Mouse (Mus musculus): Measurements from ENCODE around the gene Mfsd2b.

DNA sequence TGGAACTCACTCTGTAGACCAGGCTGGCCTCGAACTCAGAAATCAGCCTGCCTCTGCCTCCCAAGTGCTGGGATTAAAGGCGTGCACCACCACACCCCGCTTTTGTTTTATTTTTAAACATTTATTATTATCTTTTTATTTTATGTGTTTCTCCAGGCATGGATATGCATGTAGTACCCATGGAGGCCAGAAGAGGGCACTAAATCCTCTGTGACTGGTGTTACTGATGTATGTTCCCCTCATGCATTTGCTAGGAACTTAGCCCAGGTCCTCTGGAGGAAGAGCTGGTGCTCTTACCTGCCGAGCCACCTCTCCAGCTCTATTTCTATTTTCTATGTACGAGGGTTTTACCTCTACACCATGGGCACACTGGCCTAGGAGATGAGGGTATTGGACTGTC, 18.0 kb downstream of the Mfsd2b start:
- TF ChIP-seq POLR2A (IDR thresholded peaks at IDR 0.05; ENCODE audit: low read depth, low read length): no peak
- no peak for TF ChIP-seq CTCF (IDR thresholded peaks at IDR 0.05; ENCODE audit: borderline replicate concordance, insufficient read depth, low read length)

All from embryonic fibroblast, embryonic 13.5 days (primary cell).